ENCODE assay signal across 8 mouse cellular contexts in genomic region chr7:42642152-42643115, GRCm38 (mm10). TPM values are rescaled to one million over a fixed set of nuclear protein-coding genes. Genes with fewer than 3 reads are reported as not detected.
DNase-seq lines count a peak whose midpoint lies in the region; ATAC-seq lines count a peak whose summit lies in the region.
"Not testable (repeated sequence)": the region's sequence is repeated elsewhere in the genome, so short reads cannot be mapped to it uniquely, and the experiment has no call there.

Gene Zfp976, minus strand, starts transcription at chr7:42642588.

- H3K4me3 ChIP-seq in macrophage (ENCODE audit: inconsistent target), result peak within 1 kb of the TSS; percentile 41

- WGBS in macrophage (ENCODE audit: missing documents), result 8% methylated on average over 22 of the region's 25 CpGs

- peak; percentile 88 for DNase-seq in adrenal gland, adult 2 months
- peak; percentile 54 for DNase-seq in embryo, embryonic 11.5 days (ENCODE audit: low read depth, low spot score)
- DNase-seq in gastrocnemius, postnatal 25 days, result peak; percentile 32
- DNase-seq in left cerebral cortex, adult 8-10 months (ENCODE audit: low spot score in 2 of 2), result peak; percentile 39 to 42
- peak; percentile 54 to 59 for DNase-seq in right cerebral cortex, adult 2 months (ENCODE audit: low spot score in 2 of 2)
- peak; percentile 76 for DNase-seq in urinary bladder, postnatal 14 days (ENCODE audit: low spot score)

- H3K27ac ChIP-seq in macrophage, result not testable (repeated sequence)

- H3K36me3 ChIP-seq in macrophage (ENCODE audit: inconsistent target), result not testable (repeated sequence)

- not testable (repeated sequence) for H3K79me2 ChIP-seq in macrophage (ENCODE audit: inconsistent target)

- peak; percentile 80 for ATAC-seq in inflammation-experienced regulatory T-cells, adult 6 months

RNA-seq across cellular contexts. Expression of gene Zfp976, which starts in this region (rescaled TPM):
- total RNA-seq in adrenal gland, adult 2 months (2021), result 1 to 10 TPM; 4.1 to 5.6 TPM
- 0.03 and 0.04 TPM in 2 replicates for polyA plus RNA-seq in adrenal gland, adult 2 months (2012; rRNA removed)
- under 1 TPM; 0.64 to 0.67 TPM for total RNA-seq in gastrocnemius, postnatal 25 days (2021)
- 1 to 10 TPM in 2 of 3 experiments, under 1 TPM in 1; 0.75 to 1.5 (median 1.4) TPM for polyA plus RNA-seq in inflammation-experienced regulatory T-cells, adult 6 months (2017; shearing (Covaris generic))
- 1 to 10 TPM; 3.2 to 4.6 (median 3.8) TPM for total RNA-seq in left cerebral cortex, adult 8-10 months (2022)
- total RNA-seq in macrophage (2018; cell fraction: chromatin; rRNA removed), result 10 to 100 TPM in 1 of 26 experiments, 1 to 10 TPM in 24, under 1 TPM in 1; 0.74 to 10.3 (median 5.0) TPM
- 1 to 10 TPM in 22 of 26 experiments, under 1 TPM in 4; 0.57 to 2.5 (median 1.7) TPM for total RNA-seq in macrophage (2018; cell fraction: cytosol; rRNA removed)
- total RNA-seq in macrophage (2018; cell fraction: nucleus; rRNA removed), result 1 to 10 TPM in 24 of 26 experiments, under 1 TPM in 2; 0.77 to 9.2 (median 3.8) TPM
- polyA plus RNA-seq in macrophage (2018), result 1.3 to 2.1 TPM (median 1.8 TPM) in 3 replicates

Comparison
In these comparisons a context has a peak if more than half of its experiments do, and no peak if none do; other contexts are left out.
1. Peak in DNase-seq in gastrocnemius, postnatal 25 days; RNA of the gene not detected or under 1 TPM.
2. DNase-seq: peak in every context shown above with its lines; median percentile 88 in adrenal gland, adult 2 months; 76 in urinary bladder, postnatal 14 days; 56 in right cerebral cortex, adult 2 months; 54 in embryo, embryonic 11.5 days; 40 in left cerebral cortex, adult 8-10 months; 32 in gastrocnemius, postnatal 25 days.